Mouse (Mus musculus): Measurements from ENCODE around the gene Nfatc2.

Gene Nfatc2

GRCm38 (mm10) chr2:168438981-168439452 lies 162.4 kb downstream of the Nfatc2 start:
- DNase-seq (ENCODE audit: low spot score in 2 of 2) = peak in 1 of 2 experiments; percentile 64

- no peak for DNase-seq (ENCODE audit: low spot score in 2 of 2)
These were observed 167.3 kb downstream of the Nfatc2 start for GRCm38 (mm10) chr2:168434187-168434586.

- no peak for DNase-seq (ENCODE audit: low spot score in 2 of 2)
These were observed 168.1 kb downstream of the Nfatc2 start for GRCm38 (mm10) chr2:168433392-168433791.

- DNase-seq (ENCODE audit: low spot score in 2 of 2) = no peak
These were observed 169.1 kb downstream of the Nfatc2 start for GRCm38 (mm10) chr2:168432394-168432793.

DNA sequence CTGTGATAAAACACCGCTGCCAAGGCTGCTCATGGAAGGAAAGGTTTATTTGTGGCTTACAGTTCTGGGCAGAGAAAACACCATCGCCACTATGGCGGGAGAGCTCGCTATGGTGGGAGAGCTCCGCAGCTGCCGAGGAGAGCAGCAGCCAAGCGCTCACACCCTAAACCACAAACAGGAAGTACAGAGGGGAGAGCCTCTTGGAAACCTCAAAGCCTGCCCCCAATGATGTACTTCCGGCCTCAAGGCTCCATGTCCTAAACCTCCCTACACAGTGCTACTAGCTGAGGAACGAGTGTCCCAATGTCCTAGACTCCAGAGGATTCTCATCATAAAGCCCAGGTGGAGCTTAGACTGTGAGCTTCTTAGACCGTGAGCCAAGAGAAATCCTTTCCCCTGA lies 171.9 kb downstream of the Nfatc2 start:
- DNase-seq (ENCODE audit: low spot score in 2 of 2) = peak in 1 of 2 experiments; percentile 28

DNA sequence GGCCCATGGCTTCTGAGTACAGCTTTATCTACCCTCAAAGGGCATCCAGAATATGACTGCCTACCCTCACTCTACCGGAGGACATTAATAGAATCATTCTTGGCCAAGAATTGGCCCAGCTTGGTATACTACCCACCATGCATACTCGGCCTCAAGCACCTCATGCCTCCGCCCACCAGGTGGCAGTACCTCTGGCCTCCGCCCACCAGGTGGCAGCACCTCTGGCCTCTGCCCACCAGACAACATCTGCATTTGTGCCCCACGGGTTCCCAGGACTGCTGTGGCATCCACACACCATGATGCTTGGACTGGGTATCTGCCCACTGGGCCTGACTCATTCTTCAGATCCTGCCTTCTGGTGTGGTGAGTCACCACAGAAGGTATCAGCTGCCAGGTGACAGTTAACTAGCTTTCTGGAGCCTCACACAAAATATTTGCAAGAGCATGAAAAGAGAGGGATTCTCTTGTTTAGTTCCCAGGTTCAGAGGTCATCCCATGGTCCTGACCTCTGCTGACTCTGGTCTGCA lies 173.0 kb downstream of the Nfatc2 start:
- no peak for DNase-seq (ENCODE audit: low spot score in 2 of 2)

Data from spleen, postnatal 10 days (tissue).